Mouse (Mus musculus) layer of hippocampus, adult 2 months (tissue): ENCODE measurements around the gene Lipe. TPM values are rescaled to one million over a fixed set of nuclear protein-coding genes. Genes with fewer than 3 reads are reported as not detected.
"Not testable (repeated sequence)": the region's sequence is repeated elsewhere in the genome, so short reads cannot be mapped to it uniquely, and the experiment has no call there.

Source experiments
- DNase-seq, 2 experiments: peaks; one replicate each; pipeline ENCODE4 v3.0.0; 2022; ENCODE audit warnings: low spot score in 2 of 2
- H3K27ac ChIP-seq: fragments of 200-600 bp; 2 replicates; pipeline ENCODE4 v1.8.1; 2022
- H3K4me3 ChIP-seq: fragments of 200-600 bp; 2 replicates; pipeline ENCODE4 v1.8.1; 2022; ENCODE audit warnings: mild to moderate bottlenecking
- CTCF ChIP-seq: fragments of 200-600 bp; conservative IDR thresholded peaks from 2 replicates; pipeline ENCODE4 v1.8.1; 2022; ENCODE audit warnings: antibody characterized with exemption, mild to moderate bottlenecking, moderate library complexity
- total RNA-seq, 2 experiments: library from RNA; stranded (reverse); gene quantifications; 2 replicates each; pipeline ENCODE4 v1.2.3; 2021

Lipe gene
- total RNA-seq, 2 experiments from 2014 or later, result 9.1 to 10.0 TPM

DNA sequence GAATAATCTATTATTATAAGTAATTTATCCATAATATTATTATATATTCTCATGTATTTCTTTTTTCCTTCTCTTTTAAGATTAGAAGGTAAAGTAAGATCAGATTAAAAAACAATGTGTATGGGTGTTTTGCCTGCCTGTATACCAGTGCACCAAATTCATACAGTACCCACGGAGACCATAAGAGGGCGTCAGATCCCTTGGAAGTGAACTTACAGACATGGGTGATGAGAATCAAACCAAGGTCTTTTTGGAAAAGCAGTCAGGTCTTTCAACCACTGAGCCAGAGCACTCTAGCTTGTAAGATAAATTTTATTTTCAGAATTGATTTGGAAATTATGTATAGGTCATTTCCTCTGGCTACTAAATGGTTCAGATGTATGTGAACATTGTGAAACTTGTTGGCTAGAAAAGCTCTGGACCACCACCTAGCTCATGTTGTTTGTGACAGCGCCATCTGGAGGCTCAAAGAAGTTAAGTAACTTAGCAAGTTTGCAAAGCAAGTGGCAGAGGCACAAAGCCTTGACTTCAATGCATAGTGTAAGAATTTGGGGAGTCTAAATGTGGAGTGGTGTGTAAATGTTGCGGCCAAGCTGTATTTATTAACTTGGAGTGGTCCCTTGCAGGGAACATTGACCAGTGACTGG lies 10.7 kb upstream of the Lipe start:
- H3K27ac ChIP-seq, result no peak overlapping the region
- no peak for DNase-seq
- no peak overlapping the region for H3K4me3 ChIP-seq
- peak; percentile 73 for TF ChIP-seq CTCF

DNA sequence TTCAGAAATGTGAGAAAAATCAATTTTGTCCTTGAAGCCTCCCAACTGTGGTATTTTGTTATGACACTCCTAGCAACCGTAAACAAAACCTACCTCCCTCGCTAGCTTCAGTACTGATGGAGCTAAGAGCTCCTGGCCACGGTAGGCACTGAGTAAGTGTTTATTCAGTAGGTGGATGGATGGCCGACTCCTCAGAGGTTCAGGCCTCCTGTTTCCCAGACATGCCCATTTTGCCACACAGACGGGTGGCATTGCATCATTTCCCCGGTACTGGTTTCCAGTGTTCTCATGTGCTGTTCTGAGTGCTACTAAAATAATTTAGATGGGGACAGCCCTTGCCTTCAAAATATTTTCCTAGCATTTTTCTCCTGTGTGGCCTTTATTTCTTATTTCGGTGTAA lies 8.0 kb upstream of the Lipe start:
- no peak overlapping the region for H3K27ac ChIP-seq
- no peak for TF ChIP-seq CTCF
- no peak overlapping the region for H3K4me3 ChIP-seq
- no peak for DNase-seq

DNA sequence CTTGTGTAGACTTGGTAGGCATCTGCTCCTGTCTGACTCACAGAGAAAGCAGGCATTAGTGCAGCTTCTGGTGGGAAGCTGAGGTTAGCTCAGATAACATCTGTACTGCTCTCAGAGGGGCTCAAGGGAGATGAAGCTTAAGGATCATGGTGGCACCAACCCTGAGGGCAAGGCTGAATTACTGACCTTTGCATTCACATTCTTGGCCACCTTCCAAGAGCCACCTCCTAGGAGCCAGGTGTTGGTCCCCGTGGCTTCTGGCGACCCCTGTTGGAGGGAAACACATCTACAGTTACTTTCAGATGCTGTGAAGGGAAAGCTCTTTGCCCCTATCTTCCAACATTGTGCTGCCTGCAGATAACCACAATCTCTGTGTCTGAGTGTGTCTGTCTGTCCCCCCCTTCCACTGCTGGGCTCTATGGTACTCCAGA lies 4.2 kb upstream of the Lipe start:
- Histone ChIP-seq H3K27ac (no peak overlapping the region), H3K4me3 (no peak overlapping the region)
- no peak for DNase-seq
- TF ChIP-seq CTCF, result peak; percentile 69

DNA sequence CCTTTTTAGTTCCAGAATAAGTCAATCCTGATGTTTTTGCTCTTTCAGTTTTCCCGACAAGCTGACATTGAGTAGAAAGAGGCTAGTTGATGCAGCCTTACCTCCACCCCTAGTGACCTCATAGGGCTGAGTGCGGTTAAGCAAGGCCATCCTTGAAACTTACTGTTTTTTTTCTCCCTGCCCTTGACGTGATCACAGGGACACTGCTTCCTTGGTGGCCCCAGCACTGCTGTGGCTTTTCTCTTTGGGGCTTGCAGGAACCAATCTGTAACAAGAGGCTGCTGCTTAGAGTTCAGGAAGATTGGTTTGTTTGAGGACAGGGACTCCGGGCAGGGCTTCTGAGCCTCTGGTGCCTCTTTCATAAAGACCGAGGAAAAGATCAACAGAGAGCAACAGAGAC lies 3.5 kb upstream of the Lipe start:
- no peak for TF ChIP-seq CTCF
- DNase-seq, result no peak
- Histone ChIP-seq H3K4me3 (no peak overlapping the region), H3K27ac (no peak overlapping the region)

DNA sequence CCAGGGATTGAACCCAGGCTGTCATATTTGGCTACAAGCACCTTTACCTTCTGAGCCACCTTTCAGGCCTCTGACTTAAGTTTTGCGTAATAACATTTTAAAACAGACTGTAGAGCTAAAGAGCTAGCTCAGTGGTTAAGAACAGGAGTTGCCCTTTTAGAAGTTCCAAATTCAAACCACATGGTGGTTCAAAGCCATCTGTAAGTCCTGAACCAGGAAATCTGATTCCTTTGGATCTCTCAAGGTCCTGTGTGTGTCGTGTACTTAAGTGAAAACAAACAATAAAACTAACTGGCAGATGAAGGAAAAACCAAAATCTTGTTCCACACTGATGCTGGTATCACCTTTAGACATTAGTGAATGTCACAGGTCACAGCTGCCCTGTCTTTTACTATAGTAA lies 3.0 kb upstream of the Lipe start:
- Histone ChIP-seq H3K4me3 (no peak overlapping the region), H3K27ac (no peak overlapping the region)
- DNase-seq, result no peak
- TF ChIP-seq CTCF, result no peak

DNA sequence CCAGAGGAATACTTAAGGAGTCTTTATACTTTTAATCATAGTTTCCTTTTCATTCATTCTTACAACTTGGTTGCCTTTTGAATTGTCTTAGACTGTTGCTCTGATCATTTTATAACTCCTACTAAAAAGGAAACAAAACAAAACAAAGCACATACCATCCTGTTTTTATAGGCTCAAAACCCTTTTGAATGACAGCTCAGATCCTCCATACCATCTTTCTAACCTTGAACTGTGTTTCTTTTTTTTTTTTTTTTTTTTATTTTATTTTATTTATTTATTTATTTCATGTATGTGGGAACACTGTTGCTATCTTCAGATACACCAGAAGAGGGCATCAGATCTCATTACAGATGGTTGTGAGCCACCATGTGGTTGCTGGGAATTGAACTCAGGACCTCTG lies 518 bp upstream of the Lipe start:
- H3K4me3 ChIP-seq, DNase-seq, H3K27ac ChIP-seq: not testable (repeated sequence)
- TF ChIP-seq CTCF, result 0 out of 2 replicates have a peak, but pooled peaks have one; percentile 9

DNA sequence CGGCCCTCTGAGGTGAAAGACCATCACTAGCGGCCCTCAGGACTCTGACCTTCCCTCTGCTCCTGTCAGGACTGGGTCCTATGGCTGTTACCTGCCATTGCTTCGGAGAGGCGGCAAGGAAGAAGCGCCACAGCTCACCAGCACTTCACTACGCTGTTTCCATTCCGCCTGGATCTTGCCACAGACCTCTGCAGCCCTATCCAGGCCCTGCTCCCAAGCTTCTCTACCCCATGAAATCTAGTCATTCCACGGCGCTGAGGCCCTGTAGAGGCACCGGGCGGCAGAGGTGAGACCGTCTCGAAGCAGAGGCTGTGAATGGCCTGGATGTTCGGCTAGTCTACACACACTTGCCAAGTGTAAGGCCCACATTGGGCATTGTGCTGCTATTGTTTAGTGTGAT lies 1.9 kb downstream of the Lipe start:
- Histone ChIP-seq H3K4me3 (peak overlapping the region; percentile 78; the same call in 1 of the 2 replicates), H3K27ac (peak overlapping the region; percentile 78)
- DNase-seq, result no peak
- no peak for TF ChIP-seq CTCF

DNA sequence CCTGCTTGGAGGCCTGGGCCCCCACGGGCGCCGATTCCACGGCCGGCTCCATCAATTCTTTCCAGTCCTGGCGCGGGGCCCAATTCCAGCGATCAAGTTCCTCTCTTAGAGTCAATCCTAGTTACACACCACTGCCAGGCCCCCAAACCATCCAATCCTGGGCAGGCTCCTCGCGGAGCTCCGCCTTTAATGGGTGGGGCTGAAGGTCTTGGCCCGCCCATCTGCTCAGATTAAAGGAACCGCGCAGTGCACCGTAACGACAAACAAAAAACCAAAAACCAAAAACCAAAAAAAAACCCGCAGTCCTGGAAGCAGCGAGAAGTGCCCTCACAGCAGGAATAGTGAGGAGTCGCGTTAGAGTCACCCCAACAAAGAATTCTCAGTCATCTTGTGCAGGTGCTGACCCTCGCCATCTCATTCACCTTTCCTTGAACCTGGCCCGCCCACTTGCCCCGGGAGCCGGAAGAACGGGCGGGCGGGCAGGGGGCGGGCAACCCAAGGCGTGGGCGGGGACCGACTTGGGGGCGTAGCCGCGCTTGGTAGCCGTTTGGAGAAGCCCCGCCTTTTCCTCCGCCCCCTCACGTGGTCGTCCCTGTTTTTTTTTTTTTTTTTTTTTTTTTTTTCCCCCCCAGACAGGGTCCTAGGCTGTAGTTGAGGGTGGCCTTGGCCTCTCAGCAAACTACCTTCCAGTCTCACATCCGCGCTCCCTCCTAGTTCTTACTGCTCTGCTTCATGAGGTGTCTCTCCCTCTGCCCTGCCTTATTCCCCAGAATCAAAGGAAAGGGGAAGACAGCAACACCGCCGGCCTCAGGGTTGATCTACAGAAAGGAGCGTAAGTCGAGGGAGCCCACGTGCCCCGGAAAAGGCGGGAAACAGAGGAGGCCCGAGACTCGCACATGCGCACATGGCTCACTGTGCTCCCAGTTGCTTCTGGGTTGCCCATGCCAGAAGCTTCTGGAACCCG lies 2.7 kb downstream of the Lipe start:
- DNase-seq, result peak; percentile 95 to 96
- no peak for TF ChIP-seq CTCF
- Histone ChIP-seq H3K27ac (peak overlapping the region; percentile 78), H3K4me3 (peak overlapping the region; percentile 78)

DNA sequence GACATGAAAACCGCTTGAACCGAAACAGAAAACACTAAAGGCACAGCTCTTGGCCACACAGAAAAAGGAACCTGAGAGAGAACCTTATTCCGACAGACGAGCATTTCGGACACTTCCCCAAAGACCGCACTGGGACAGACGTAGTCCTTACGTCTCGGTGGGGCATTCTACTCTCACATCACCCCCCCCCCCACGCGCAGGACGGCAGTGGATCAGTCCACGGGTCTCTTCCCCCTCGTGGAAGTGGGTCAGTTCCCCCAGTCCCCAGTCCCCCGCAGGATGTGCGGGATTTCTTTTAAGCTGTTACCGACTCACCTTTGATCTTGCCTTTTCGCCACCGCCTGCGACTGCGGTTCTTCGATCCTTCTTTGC lies 3.3 kb downstream of the Lipe start:
- peak overlapping the region; percentile 78 for H3K4me3 ChIP-seq
- no peak for DNase-seq
- H3K27ac ChIP-seq, result peak overlapping the region; percentile 78
- no peak for TF ChIP-seq CTCF

DNA sequence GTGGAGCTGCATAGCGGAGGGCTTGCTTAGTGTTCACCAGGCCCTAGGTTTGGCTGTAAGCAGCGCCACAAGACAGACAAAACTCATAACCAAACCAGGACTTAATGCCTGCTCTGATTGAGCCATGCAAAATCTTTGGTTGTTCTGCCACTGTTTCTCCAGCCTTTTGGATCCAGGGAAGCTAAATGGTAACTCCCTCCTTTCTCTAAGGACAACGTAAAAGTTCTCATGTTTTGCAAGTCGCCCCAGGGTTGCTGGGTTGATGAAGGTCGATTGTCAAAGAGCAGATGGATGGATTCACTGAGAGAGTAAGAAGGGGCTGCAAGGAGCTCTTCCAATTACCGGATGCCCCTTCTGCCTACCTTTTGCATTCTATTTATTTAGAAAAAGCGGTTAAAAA lies 3.8 kb downstream of the Lipe start:
- Histone ChIP-seq H3K4me3 (peak overlapping the region; percentile 78), H3K27ac (peak overlapping the region; percentile 78)
- DNase-seq, result no peak
- no peak for TF ChIP-seq CTCF

DNA sequence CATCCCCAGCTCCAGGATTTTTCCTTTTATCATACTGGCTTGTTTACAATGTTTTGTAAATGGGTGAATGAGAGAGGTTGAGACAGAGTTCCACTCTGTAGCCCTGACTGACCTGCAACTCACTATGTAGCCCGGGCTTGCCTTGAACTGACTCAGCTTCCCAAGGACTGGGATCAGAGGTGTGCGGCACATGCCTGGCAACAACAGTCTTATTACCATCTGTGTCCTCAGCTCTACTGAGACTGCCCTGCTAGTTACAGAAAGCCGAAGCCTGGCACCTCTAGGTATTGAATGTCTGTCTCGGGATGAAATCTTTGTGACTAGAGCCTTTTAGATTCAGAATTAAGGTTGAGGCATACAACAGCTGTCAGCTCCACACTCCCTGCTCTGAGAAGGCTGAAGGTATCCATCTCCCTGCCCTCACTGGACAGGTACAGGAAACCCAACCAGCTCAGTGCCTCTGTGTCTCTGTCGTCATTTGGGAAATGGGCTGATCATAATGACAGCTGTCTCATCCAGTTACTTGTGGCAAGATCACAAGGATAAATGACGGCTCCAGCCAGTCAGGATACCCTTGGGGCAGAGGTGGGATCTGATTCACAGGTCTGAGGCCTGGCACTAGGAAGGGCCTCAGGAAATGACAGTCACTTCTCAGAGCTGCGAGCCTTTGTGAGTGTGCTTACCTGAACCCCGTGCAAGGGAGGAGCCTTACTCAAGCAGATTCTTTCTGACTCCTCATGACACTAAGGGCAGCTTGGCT lies 4.9 kb downstream of the Lipe start:
- TF ChIP-seq CTCF, result no peak
- Histone ChIP-seq H3K4me3 (no peak overlapping the region), H3K27ac (peak overlapping the region; percentile 78; the same call in 1 of the 2 replicates)
- peak in 1 of 2 experiments; percentile 6 for DNase-seq

DNA sequence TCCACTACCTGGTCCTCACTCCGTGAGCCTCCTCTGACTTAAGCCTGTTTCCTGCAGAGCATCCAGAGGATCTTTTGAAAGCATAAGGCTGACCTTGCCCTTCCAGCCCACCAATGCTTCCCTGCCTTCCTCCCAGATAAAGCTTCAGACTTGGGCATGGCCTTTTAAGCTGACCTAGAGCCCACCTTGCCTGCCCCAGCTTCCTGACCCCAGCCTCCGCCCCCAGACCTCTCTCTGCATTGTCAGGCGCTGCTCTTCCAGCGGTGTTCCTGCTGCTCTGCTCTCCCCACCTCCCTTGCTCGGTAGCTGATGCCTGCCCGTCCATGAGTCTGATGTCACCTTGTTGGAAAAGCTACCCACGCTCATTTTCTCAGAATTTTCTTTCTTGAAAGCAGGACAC lies 5.7 kb downstream of the Lipe start:
- DNase-seq, result peak in 1 of 2 experiments; percentile 9
- TF ChIP-seq CTCF, result no peak
- Histone ChIP-seq H3K4me3 (no peak overlapping the region), H3K27ac (0 out of 2 replicates have a peak overlapping the region, but pooled peaks have one; percentile 29)
